Mouse (Mus musculus): ENCODE measurements at regions not wholly inside any gene's neighbourhood (a gene's known extent, or its start where the extent isn't known, plus 50 kb on each side); places are given as distances from the start of the nearest gene placed in this dataset.

- peak; percentile 56; the same call in 1 of the 2 replicates for TF ChIP-seq CTCF (IDR thresholded peaks at IDR 0.05; ENCODE audit: extremely low read depth, insufficient read length, insufficient replicate concordance, low read depth, low read length)
- no peak for TF ChIP-seq POLR2A (IDR thresholded peaks at IDR 0.05; ENCODE audit: low read depth, low read length)
Observed at GRCm38 (mm10) chrX:11633823-11634222, 306.2 kb downstream of the H2al1j start.
